Mouse (Mus musculus) midbrain, embryonic 16.5 days (tissue): ENCODE results near the gene Mfsd2a. TPM values are rescaled to one million over a fixed set of nuclear protein-coding genes. Genes with fewer than 3 reads are reported as not detected.
"Not testable (repeated sequence)": the region's sequence is repeated elsewhere in the genome, so short reads cannot be mapped to it uniquely, and the experiment has no call there.

Experiments
- ATAC-seq: fragments of 200-750 bp; cut with Nextera tagmentation; 2 replicates; pipeline ENCODE4 v1.8.0; 2017; ENCODE audit warnings: moderate TSS enrichment
- H3K27ac ChIP-seq: fragments of 300-500 bp; sonication (generic); 2 replicates; pipeline ENCODE4 v1.5.1; 2014; ENCODE audit warnings: mild to moderate bottlenecking, low read length, mixed read lengths
- H3K27me3 ChIP-seq: fragments of 300-500 bp; sonication (generic); 2 replicates; pipeline ENCODE4 v1.6.1; 2014; ENCODE audit warnings: low read depth, low read length, mixed read lengths; ENCODE audit not compliant: control insufficient read depth, insufficient read depth
- H3K36me3 ChIP-seq: fragments of 300-500 bp; sonication (generic); 2 replicates; pipeline ENCODE4 v1.6.1; 2014; ENCODE audit warnings: mild to moderate bottlenecking, low read length, moderate library complexity, mixed read lengths; ENCODE audit not compliant: control insufficient read depth, insufficient read depth
- H3K4me1 ChIP-seq: fragments of 300-500 bp; sonication (generic); 2 replicates; pipeline ENCODE4 v1.6.1; 2014; ENCODE audit warnings: mild to moderate bottlenecking, low read length, mixed read lengths; ENCODE audit not compliant: control insufficient read depth, insufficient read depth
- H3K4me2 ChIP-seq: fragments of 300-500 bp; sonication (generic); 2 replicates; pipeline ENCODE4 v1.6.1; 2014; ENCODE audit warnings: mild to moderate bottlenecking, low read length, mixed read lengths
- H3K4me3 ChIP-seq: fragments of 300-500 bp; sonication (generic); 2 replicates; pipeline ENCODE4 v1.5.1; 2014; ENCODE audit warnings: low read depth, mild to moderate bottlenecking, low read length, moderate library complexity, mixed read lengths
- H3K9ac ChIP-seq: fragments of 300-500 bp; sonication (generic); 2 replicates; pipeline ENCODE4 v1.6.1; 2014; ENCODE audit warnings: low read depth, low read length, mixed read lengths
- H3K9me3 ChIP-seq: fragments of 300-500 bp; sonication (generic); replicated peaks from 2 replicates; pipeline ENCODE4 v1.6.1; 2014; ENCODE audit warnings: mild to moderate bottlenecking, low read length, mixed read lengths; ENCODE audit not compliant: control insufficient read depth, poor library complexity, severe bottlenecking
- WGBS: fragments of 180-500 bp; shearing (Covaris S2); extraction: QIAGEN DNeasy Blood & Tissue Kit; methylation state at CpG from one replicate; pipeline ENCODE4 v1.1.7; 2014; 5-methylcytosine and 5-hydroxymethylcytosine counted together
- polyA plus RNA-seq: library from polyadenylated mRNA; unstranded; fragments of >200 nt; fragmentation: Nextera tagmentation; extraction: Ambion mirVana; gene quantifications from 2 replicates; pipeline ENCODE4 v1.2.1, GENCODE M21; 2015

Mfsd2a gene
- polyA plus RNA-seq, 1 experiment from 2014 or later: 32.3 TPM

DNA sequence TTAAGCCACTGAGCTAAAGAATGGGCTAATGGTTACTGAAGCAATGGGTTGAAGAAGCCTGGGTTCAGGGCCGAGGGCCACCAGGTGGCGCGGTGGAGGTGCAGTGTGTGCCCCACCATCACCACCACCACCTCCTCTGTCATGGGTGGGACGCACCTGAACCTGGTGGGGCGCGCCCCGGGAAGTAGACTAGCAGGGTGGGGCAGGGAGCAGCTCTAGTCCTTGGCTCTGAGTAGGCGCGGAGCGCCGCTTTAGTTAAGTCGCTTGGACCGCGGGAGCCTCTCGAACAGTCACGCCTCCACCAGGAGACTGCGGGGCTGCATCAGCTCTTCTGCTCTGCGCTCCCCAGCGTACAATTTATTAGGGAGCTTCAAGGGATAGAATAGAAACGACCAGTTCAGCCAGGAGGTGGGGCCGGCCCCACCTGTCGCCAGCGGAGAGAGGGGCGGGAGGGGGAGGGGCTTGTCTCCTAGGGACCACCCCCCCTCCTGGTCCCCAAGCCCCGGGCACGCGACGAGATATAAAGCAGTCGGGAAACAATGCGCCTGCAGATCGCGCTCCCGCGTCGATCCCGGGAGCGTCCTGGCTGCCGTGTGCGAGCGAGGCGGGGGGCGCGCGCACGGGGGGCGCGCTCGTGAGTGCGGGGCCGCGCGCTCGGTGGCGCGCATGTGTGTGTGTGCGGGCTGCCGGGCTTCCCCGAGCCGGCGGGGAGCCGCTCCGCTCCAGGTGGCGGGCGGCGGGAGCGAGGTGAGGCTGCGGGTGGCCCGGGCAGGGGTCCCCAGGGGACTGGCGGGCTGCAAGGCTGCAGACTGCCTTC, 34.6 kb upstream of the Mfsd2a start, which contains the start of gene Mycl:
Gene Mycl, plus strand, starts transcription at position 249 of the 817 bp plus-strand sequence.
- Histone ChIP-seq H3K27me3 (no peaks in the 10 kb centered on the region), H3K9ac (peak within 1 kb of the TSS; percentile 92), H3K4me2 (peak within 1 kb of the TSS; percentile 79), H3K4me1 (peaks cover 29% of the 10 kb centered on the region), H3K4me3 (peak within 1 kb of the TSS; percentile 86), H3K9me3 (0 out of 2 replicates have a peak, but pooled peaks cover 3% of the 10 kb centered on the region), H3K27ac (peak within 1 kb of the TSS; percentile 97), H3K36me3 (no peaks in the 10 kb centered on the region; the same call in 1 of the 2 replicates)
- under 1% methylated on average over 65 of the region's 69 CpGs for WGBS
- ATAC-seq: peak; percentile 82

DNA sequence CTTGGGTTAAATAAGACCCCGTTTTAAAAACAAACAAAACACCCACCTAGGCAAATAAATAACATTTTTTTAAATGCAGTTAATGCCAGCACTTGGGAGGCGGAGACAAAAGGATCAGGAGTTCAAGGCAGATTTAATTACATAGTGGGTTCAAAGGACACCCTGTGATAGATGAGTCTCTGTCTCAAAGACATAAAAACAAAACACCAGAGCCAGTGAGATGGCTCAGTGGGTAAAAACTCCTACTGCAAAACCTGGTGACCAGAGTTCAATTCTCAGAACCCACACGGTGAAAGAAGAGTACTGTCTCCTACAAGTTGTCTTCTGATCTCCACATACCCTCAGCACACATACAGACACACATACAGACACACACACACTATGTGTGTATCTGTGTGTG, 31.3 kb upstream of the Mfsd2a start:
- peaks cover 10% of the 10 kb centered on the region for H3K4me1 ChIP-seq
- 0 out of 2 replicates have a peak, but pooled peaks cover 3% of the 10 kb centered on the region for H3K9me3 ChIP-seq
- H3K27me3 ChIP-seq: no peaks in the 10 kb centered on the region
- no peak overlapping the region for H3K4me2 ChIP-seq
- no peak for ATAC-seq
- no peaks in the 10 kb centered on the region for H3K36me3 ChIP-seq
- no peak overlapping the region for H3K4me3 ChIP-seq
- WGBS: 76% methylated on average over 3 of the region's 3 CpGs
- H3K27ac ChIP-seq: no peak overlapping the region
- no peak overlapping the region for H3K9ac ChIP-seq

GRCm38 (mm10) chr4:122991177-122991576, 30.2 kb upstream of the Mfsd2a start:
- 71% methylated on average over 1 of the region's 1 CpGs for WGBS
- ATAC-seq: no peak

DNA sequence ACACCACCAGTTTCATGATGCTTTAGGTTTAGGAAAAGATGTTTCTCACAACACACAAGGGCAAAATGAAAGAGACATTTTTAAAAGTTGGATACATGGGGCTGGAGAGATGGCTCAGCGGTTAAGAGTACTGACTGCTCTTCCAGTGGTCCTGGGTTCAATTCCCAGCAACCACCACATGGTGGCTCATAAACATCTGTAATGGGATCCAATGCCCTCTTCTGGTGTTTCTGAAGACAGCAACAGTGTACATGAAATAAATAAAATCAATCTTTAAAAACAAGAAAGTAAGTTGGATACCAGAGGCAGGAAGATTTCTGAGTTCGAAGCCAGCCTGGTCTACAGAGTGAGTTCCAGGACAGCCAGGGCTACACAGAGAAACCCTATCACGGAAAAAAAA, 27.0 kb upstream of the Mfsd2a start:
- H3K4me3 ChIP-seq, H3K4me1 ChIP-seq, H3K36me3 ChIP-seq, H3K27ac ChIP-seq, H3K4me2 ChIP-seq, ATAC-seq, H3K27me3 ChIP-seq, H3K9me3 ChIP-seq, H3K9ac ChIP-seq: not testable (repeated sequence)
- 72% methylated on average over 3 of the region's 3 CpGs for WGBS

More at GRCm38 (mm10) chr4:122991177-122991576, 30.2 kb upstream of the Mfsd2a start:
- no peaks in the 10 kb centered on the region for H3K27me3 ChIP-seq
- 0 out of 2 replicates have a peak, but pooled peaks cover 3% of the 10 kb centered on the region for H3K9me3 ChIP-seq
- no peak overlapping the region for H3K27ac ChIP-seq
- H3K4me2 ChIP-seq: no peak overlapping the region
- no peak overlapping the region for H3K4me3 ChIP-seq
- H3K4me1 ChIP-seq: peaks cover 10% of the 10 kb centered on the region
- H3K9ac ChIP-seq: no peak overlapping the region
- H3K36me3 ChIP-seq: no peaks in the 10 kb centered on the region

DNA sequence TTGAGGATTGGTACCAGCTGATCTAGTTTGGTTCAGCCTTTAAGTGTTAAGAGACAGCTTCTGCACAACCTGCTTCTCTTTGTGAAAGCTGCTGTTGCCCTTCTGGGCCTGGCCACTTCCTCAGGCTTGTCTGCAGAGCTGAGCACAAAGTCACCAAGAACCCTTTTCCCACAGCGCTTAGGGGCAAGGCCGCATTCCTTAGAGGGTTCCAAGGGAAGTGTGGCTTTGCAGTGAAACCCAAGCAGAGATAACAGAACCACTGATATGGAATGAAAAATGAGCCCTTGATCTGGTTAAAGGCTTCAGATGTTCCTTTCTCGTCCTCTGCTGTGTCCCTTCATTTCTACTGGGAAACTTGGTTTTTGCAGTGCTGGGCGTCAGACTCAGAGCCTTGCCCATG, 26.4 kb upstream of the Mfsd2a start:
- Histone ChIP-seq H3K4me1 (0 out of 2 replicates have a peak, but pooled peaks cover 4% of the 10 kb centered on the region), H3K9ac (no peak overlapping the region), H3K27ac (no peak overlapping the region), H3K27me3 (peaks cover 1% of the 10 kb centered on the region; the same call in 1 of the 2 replicates), H3K4me3 (no peak overlapping the region), H3K4me2 (no peak overlapping the region), H3K9me3 (0 out of 2 replicates have a peak, but pooled peaks cover 3% of the 10 kb centered on the region), H3K36me3 (no peaks in the 10 kb centered on the region)
- no peak for ATAC-seq
- WGBS: 87% methylated on average over 4 of the region's 4 CpGs

DNA sequence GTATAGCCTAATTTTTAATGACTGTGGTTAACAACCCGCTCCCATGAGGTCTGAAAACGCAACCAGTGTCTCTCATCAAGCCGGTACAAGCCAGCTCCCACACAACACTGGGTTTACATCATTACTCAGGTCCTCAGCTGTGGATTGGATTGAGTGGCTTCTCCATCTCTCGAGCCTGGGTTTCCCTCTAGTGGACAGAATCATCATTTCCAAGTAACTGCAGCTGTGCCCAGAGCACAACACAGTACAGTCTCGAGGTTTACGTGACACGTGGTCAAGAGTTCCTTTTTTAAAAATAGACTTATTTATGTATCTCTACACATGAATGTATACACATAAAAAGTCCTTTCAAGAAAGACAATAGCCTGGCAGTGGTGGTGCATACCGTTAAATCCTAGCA, 24.1 kb upstream of the Mfsd2a start:
- H3K27ac ChIP-seq: no peak overlapping the region
- WGBS: 37% methylated on average over 8 of the region's 8 CpGs
- peak; percentile 93 for ATAC-seq

DNA sequence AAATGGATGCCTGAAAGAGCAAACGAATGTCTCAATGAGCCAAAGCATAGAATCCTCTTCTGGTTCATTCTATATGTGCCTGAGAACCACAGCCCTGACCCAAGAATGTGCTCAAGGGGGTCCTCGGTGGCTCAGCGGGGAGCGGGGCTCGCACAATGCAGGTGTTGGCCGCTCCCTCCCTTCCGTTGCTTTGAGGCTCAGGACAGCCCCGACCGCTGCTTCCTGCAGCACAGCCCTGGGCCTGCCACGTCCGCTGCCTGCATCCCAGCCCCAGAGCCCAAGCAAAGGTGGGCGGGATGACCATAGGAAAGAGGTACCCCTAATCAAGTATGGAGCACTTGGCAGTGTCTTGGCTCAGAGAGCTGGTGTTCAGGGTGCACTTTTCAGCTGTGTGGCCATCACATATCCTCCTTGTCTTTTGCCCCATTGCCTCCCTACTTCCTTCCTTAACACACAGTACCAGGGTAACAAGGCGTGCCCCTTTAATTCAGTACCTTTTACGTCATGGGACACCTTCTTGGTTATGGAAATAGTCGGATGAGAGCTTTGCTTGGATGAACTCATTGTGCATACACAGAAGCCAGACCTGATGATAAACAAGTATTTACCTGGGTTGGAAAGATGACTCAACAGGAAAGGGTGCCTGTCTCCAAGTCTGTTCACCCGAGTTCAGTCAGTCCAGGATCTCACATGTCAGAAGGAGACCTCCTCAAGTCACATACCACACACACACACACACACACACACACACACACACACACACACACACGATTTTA, 22.7 kb upstream of the Mfsd2a start:
- ATAC-seq: no peak
- peaks cover 5% of the 10 kb centered on the region; the same call in 1 of the 2 replicates for H3K27me3 ChIP-seq
- H3K4me2 ChIP-seq: peak overlapping the region; percentile 44
- no peaks in the 10 kb centered on the region for H3K36me3 ChIP-seq
- WGBS: 25% methylated on average over 17 of the region's 17 CpGs
- no peaks in the 10 kb centered on the region for H3K9me3 ChIP-seq
- 0 out of 2 replicates have a peak, but pooled peaks cover 4% of the 10 kb centered on the region for H3K4me1 ChIP-seq
- H3K9ac ChIP-seq: 0 out of 2 replicates have a peak overlapping the region, but pooled peaks have one; percentile 18
- no peak overlapping the region for H3K27ac ChIP-seq
- peak overlapping the region; percentile 9 for H3K4me3 ChIP-seq

More for the DNA sequence above, 24.1 kb upstream of the Mfsd2a start:
- Histone ChIP-seq H3K36me3 (no peaks in the 10 kb centered on the region), H3K9ac (no peak overlapping the region), H3K4me3 (no peak overlapping the region), H3K9me3 (no peaks in the 10 kb centered on the region), H3K4me1 (0 out of 2 replicates have a peak, but pooled peaks cover 4% of the 10 kb centered on the region), H3K4me2 (no peak overlapping the region), H3K27me3 (peaks cover 5% of the 10 kb centered on the region; the same call in 1 of the 2 replicates)

DNA sequence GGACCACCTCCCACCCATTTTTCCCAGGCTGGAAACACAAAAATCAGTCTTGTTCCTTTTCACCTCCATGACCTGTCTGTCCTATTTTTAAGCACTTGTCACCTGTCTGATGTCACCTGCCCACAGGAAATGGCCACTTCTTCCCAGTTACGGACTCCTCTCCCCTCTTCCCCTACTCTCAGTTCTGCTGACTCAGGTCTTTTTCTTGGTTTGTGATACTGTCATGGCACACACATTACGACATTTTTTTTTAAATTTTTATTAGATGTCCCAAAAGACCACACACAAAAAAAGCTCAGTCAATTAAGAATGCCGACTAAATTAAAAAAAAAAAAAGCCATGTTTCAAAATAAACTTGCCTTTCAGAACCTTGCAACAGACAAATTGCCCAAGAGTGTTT, 21.5 kb upstream of the Mfsd2a start:
- Histone ChIP-seq H3K4me2 (no peak overlapping the region), H3K4me3 (no peak overlapping the region), H3K36me3 (no peaks in the 10 kb centered on the region), H3K27me3 (peaks cover 5% of the 10 kb centered on the region; the same call in 1 of the 2 replicates), H3K9ac (no peak overlapping the region), H3K27ac (no peak overlapping the region), H3K9me3 (no peaks in the 10 kb centered on the region), H3K4me1 (0 out of 2 replicates have a peak, but pooled peaks cover 4% of the 10 kb centered on the region)
- 77% methylated on average over 3 of the region's 3 CpGs for WGBS
- ATAC-seq: no peak
